Mouse (Mus musculus): ENCODE data around the gene Rbms1. TPM values are rescaled to one million over a fixed set of nuclear protein-coding genes. Genes with fewer than 3 reads are reported as not detected.

Gene Rbms1
- 3.5 and 3.8 TPM in 2 replicates for polyA plus RNA-seq (2012)

GRCm38 (mm10) chr2:60962671-60963421, at the start of gene Rbms1:
Gene Rbms1 (minus strand): TSS chr2:60963192.
- H3K9me3 ChIP-seq (ENCODE audit: control insufficient read depth, low read length) = no peaks in the 10 kb centered on the region
- H3K4me3 ChIP-seq (replicated peaks) = peak within 1 kb of the TSS; percentile 56
- peaks cover 33% of the 10 kb centered on the region for H3K27me3 ChIP-seq (ENCODE audit: control insufficient read depth)
- no peaks in the 10 kb centered on the region for H3K4me1 ChIP-seq (ENCODE audit: control insufficient read depth)
- no peaks in the 10 kb centered on the region for H3K36me3 ChIP-seq (ENCODE audit: control insufficient read depth)
- no peak for TF ChIP-seq GATA1 (IDR thresholded peaks at IDR 0.05; ENCODE audit: low read length)
- TF ChIP-seq TAL1 (IDR thresholded peaks at IDR 0.05; ENCODE audit: low read length) = no peak

GRCm38 (mm10) chr2:61012249-61012828, 49.3 kb upstream of the Rbms1 start:
- TF ChIP-seq GATA1 (IDR thresholded peaks at IDR 0.05; ENCODE audit: low read length) (no peak), TAL1 (IDR thresholded peaks at IDR 0.05; ENCODE audit: low read length) (no peak)
- no peaks in the 10 kb centered on the region for H3K4me1 ChIP-seq (ENCODE audit: control insufficient read depth)
- no peak overlapping the region for H3K4me3 ChIP-seq (replicated peaks)
- H3K27me3 ChIP-seq (ENCODE audit: control insufficient read depth) = no peaks in the 10 kb centered on the region
- H3K36me3 ChIP-seq (ENCODE audit: control insufficient read depth) = no peaks in the 10 kb centered on the region
- peaks cover 2% of the 10 kb centered on the region; the same call in 1 of the 2 replicates for H3K9me3 ChIP-seq (ENCODE audit: control insufficient read depth, low read length)

GRCm38 (mm10) chr2:60986286-60986685, 23.3 kb upstream of the Rbms1 start:
- Histone ChIP-seq H3K9me3 (ENCODE audit: control insufficient read depth, low read length) (no peaks in the 10 kb centered on the region), H3K4me1 (ENCODE audit: control insufficient read depth) (no peaks in the 10 kb centered on the region), H3K4me3 (replicated peaks) (no peak overlapping the region), H3K27me3 (ENCODE audit: control insufficient read depth) (no peaks in the 10 kb centered on the region), H3K36me3 (ENCODE audit: control insufficient read depth) (no peaks in the 10 kb centered on the region)
- TF ChIP-seq GATA1 (IDR thresholded peaks at IDR 0.05; ENCODE audit: low read length) (no peak), TAL1 (IDR thresholded peaks at IDR 0.05; ENCODE audit: low read length) (no peak)

GRCm38 (mm10) chr2:60978538-60979313, 15.7 kb upstream of the Rbms1 start:
- Histone ChIP-seq H3K4me1 (ENCODE audit: control insufficient read depth) (no peaks in the 10 kb centered on the region), H3K4me3 (replicated peaks) (no peak overlapping the region), H3K9me3 (ENCODE audit: control insufficient read depth, low read length) (no peaks in the 10 kb centered on the region), H3K27me3 (ENCODE audit: control insufficient read depth) (no peaks in the 10 kb centered on the region), H3K36me3 (ENCODE audit: control insufficient read depth) (no peaks in the 10 kb centered on the region)
- TF ChIP-seq GATA1 (IDR thresholded peaks at IDR 0.05; ENCODE audit: low read length) = no peak
- no peak for TF ChIP-seq TAL1 (IDR thresholded peaks at IDR 0.05; ENCODE audit: low read length)

- H3K4me1 ChIP-seq (ENCODE audit: control insufficient read depth) = no peaks in the 10 kb centered on the region
- TF ChIP-seq TAL1 (IDR thresholded peaks at IDR 0.05; ENCODE audit: low read length) (no peak), GATA1 (IDR thresholded peaks at IDR 0.05; ENCODE audit: low read length) (no peak)
- H3K9me3 ChIP-seq (ENCODE audit: control insufficient read depth, low read length) = no peaks in the 10 kb centered on the region
- H3K27me3 ChIP-seq (ENCODE audit: control insufficient read depth) = no peaks in the 10 kb centered on the region
- no peaks in the 10 kb centered on the region for H3K36me3 ChIP-seq (ENCODE audit: control insufficient read depth)
- H3K4me3 ChIP-seq (replicated peaks) = no peak overlapping the region
These were observed 9.3 kb upstream of the Rbms1 start for GRCm38 (mm10) chr2:60972189-60972814.

GRCm38 (mm10) chr2:60963616-60964015, 624 bp upstream of the Rbms1 start:
- no peak for TF ChIP-seq GATA1 (IDR thresholded peaks at IDR 0.05; ENCODE audit: low read length)
- no peak for TF ChIP-seq TAL1 (IDR thresholded peaks at IDR 0.05; ENCODE audit: low read length)
- H3K27me3 ChIP-seq (ENCODE audit: control insufficient read depth) = peaks cover 33% of the 10 kb centered on the region
- H3K36me3 ChIP-seq (ENCODE audit: control insufficient read depth) = no peaks in the 10 kb centered on the region
- H3K4me1 ChIP-seq (ENCODE audit: control insufficient read depth) = no peaks in the 10 kb centered on the region
- H3K9me3 ChIP-seq (ENCODE audit: control insufficient read depth, low read length) = no peaks in the 10 kb centered on the region
- peak overlapping the region; percentile 56 for H3K4me3 ChIP-seq (replicated peaks)

GRCm38 (mm10) chr2:60962001-60962670, 856 bp downstream of the Rbms1 start:
- Histone ChIP-seq H3K36me3 (ENCODE audit: control insufficient read depth) (no peaks in the 10 kb centered on the region), H3K27me3 (ENCODE audit: control insufficient read depth) (peaks cover 33% of the 10 kb centered on the region), H3K9me3 (ENCODE audit: control insufficient read depth, low read length) (no peaks in the 10 kb centered on the region), H3K4me3 (replicated peaks) (peak overlapping the region; percentile 56), H3K4me1 (ENCODE audit: control insufficient read depth) (no peaks in the 10 kb centered on the region)
- no peak for TF ChIP-seq GATA1 (IDR thresholded peaks at IDR 0.05; ENCODE audit: low read length)
- no peak for TF ChIP-seq TAL1 (IDR thresholded peaks at IDR 0.05; ENCODE audit: low read length)

GRCm38 (mm10) chr2:60961281-60961680, 1.7 kb downstream of the Rbms1 start:
- Histone ChIP-seq H3K4me3 (replicated peaks) (no peak overlapping the region), H3K9me3 (ENCODE audit: control insufficient read depth, low read length) (no peaks in the 10 kb centered on the region), H3K36me3 (ENCODE audit: control insufficient read depth) (no peaks in the 10 kb centered on the region), H3K27me3 (ENCODE audit: control insufficient read depth) (peaks cover 33% of the 10 kb centered on the region), H3K4me1 (ENCODE audit: control insufficient read depth) (no peaks in the 10 kb centered on the region)
- no peak for TF ChIP-seq GATA1 (IDR thresholded peaks at IDR 0.05; ENCODE audit: low read length)
- no peak for TF ChIP-seq TAL1 (IDR thresholded peaks at IDR 0.05; ENCODE audit: low read length)

All from erythroblast, embryonic 14.5 days (primary cell).